Mouse (Mus musculus) megakaryocyte progenitor cell, adult 5-6 weeks (primary cell): ENCODE data around the gene Trim44. TPM values are rescaled to one million over a fixed set of nuclear protein-coding genes. Genes with fewer than 3 reads are reported as not detected.

Experiments used
- total RNA-seq, 2 experiments: library from RNA; stranded (forward) in 1 of 2; stranded (reverse) in 1 of 2; fragments of 157-497, 149-512 nt in 1 of 2; fragments of 200-1000 nt in 1 of 2; gene quantifications; 2 replicates each; pipeline versions ENCODE4 v1.2.3 to v1.2.4; 2015 to 2017

Trim44 gene
- total RNA-seq, 2 experiments from 2014 or later: 31.6 to 35.6 TPM

Other genes starting within 250 kb of the Trim44 start
- gene Ldlrad3, start 221.4 kb downstream of the Trim44 start, total RNA-seq (2015): 26.4 and 27.0 TPM in 2 replicates
- 20.7 and 21.0 TPM in 2 replicates for gene Ldlrad3, start 221.4 kb downstream of the Trim44 start, total RNA-seq (2017)
- 0.05 and 0.07 TPM in 2 replicates for gene Fjx1, start 44.7 kb upstream of the Trim44 start, total RNA-seq (2015)
- not detected in 2 replicates for gene Fjx1, start 44.7 kb upstream of the Trim44 start, total RNA-seq (2017)
- not detected in 2 replicates for gene Pamr1, start 142.2 kb upstream of the Trim44 start, total RNA-seq (2015)
- not detected in 2 replicates for gene Pamr1, start 142.2 kb upstream of the Trim44 start, total RNA-seq (2017)